In genomic region chr17:8785908-8786307, GRCm38 (mm10) we compare ENCODE assay signal across 8 mouse cellular contexts.
"Had no signal": no experiment of that assay in that cellular context is flagged by ENCODE, and none has a peak within 500 bp of the region (broad histone marks: within the 10 kb centered on the region; RNA-seq: fewer than 3 reads in every experiment).

No protein-coding gene starts in this region.

- DNase-seq: kidney, adult 11 months; kidney, adult 9 months; kidney, postnatal 36 days; left cerebral cortex, postnatal 4 days; lung, adult 18-20 months; retina, postnatal 1 day; thymus, adult 18-20 months; thymus, postnatal 14 days had no signal
